Mouse (Mus musculus): ENCODE measurements around the gene Atp1a3. TPM values are rescaled to one million over a fixed set of nuclear protein-coding genes. Genes with fewer than 3 reads are reported as not detected.
"Not testable (repeated sequence)": the region's sequence is repeated elsewhere in the genome, so short reads cannot be mapped to it uniquely, and the experiment has no call there.

Atp1a3 gene
- total RNA-seq (2021), result 1,000 to 10,000 TPM; 1,987 to 2,019 TPM
- long read RNA-seq, experiment 1, transcript Atp1a3-201 (23 exons, 3,621 nt), result major isoform, 1,292 of 1,773 reads
- long read RNA-seq, experiment 1, transcript Atp1a3-205 (23 exons, 3,642 nt), result minor isoform, 23 of 1,773 reads
- long read RNA-seq, experiment 1, partial matches to known transcripts, result 359 of 1,773 reads
- long read RNA-seq, experiment 1, other reads (novel, unspliced or antisense), result 95 of 1,773 reads
- long read RNA-seq, experiment 2, transcript Atp1a3-201 (23 exons, 3,621 nt), result major isoform, 673 of 1,016 reads
- long read RNA-seq, experiment 2, transcript Atp1a3-205 (23 exons, 3,642 nt), result minor isoform, 8 of 1,016 reads
- long read RNA-seq, experiment 2, partial matches to known transcripts, result 281 of 1,016 reads
- long read RNA-seq, experiment 2, other reads (novel, unspliced or antisense), result 53 of 1,016 reads

GRCm38 (mm10) chr7:25005421-25006065, at the start of gene Atp1a3:
TSS of gene Atp1a3 (minus strand) at chr7:25005958.
- DNase-seq (ENCODE audit: low spot score in 2 of 2), result peak; percentile 82 to 90

GRCm38 (mm10) chr7:25052587-25052986, 46.8 kb upstream of the Atp1a3 start:
- DNase-seq (ENCODE audit: low spot score in 2 of 2), result no peak

- DNase-seq (ENCODE audit: low spot score in 2 of 2), result no peak
Observed at GRCm38 (mm10) chr7:25049295-25049930, 43.7 kb upstream of the Atp1a3 start.

- peak; percentile 65 to 66 for DNase-seq (ENCODE audit: low spot score in 2 of 2)
Observed at GRCm38 (mm10) chr7:25047363-25047762, 41.6 kb upstream of the Atp1a3 start.

- DNase-seq (ENCODE audit: low spot score in 2 of 2), result not testable (repeated sequence)
Observed at GRCm38 (mm10) chr7:25044599-25044998, 38.8 kb upstream of the Atp1a3 start.

- peak; percentile 27 to 64 for DNase-seq (ENCODE audit: low spot score in 2 of 2)
Observed at GRCm38 (mm10) chr7:25041921-25042320, 36.2 kb upstream of the Atp1a3 start.

- DNase-seq (ENCODE audit: low spot score in 2 of 2), result peak; percentile 81 to 86
Observed at GRCm38 (mm10) chr7:25035916-25036315, 30.2 kb upstream of the Atp1a3 start.

GRCm38 (mm10) chr7:25034796-25035195, 29.0 kb upstream of the Atp1a3 start:
- DNase-seq (ENCODE audit: low spot score in 2 of 2), result peak; percentile 47 to 59

GRCm38 (mm10) chr7:25031528-25031927, 25.8 kb upstream of the Atp1a3 start:
- no peak for DNase-seq (ENCODE audit: low spot score in 2 of 2)

GRCm38 (mm10) chr7:25030032-25030753, 24.4 kb upstream of the Atp1a3 start:
- peak; percentile 72 to 89 for DNase-seq (ENCODE audit: low spot score in 2 of 2)

- no peak for DNase-seq (ENCODE audit: low spot score in 2 of 2)
Observed at GRCm38 (mm10) chr7:25026452-25026851, 20.7 kb upstream of the Atp1a3 start.

- DNase-seq (ENCODE audit: low spot score in 2 of 2), result peak in 1 of 2 experiments; percentile 47
Observed at GRCm38 (mm10) chr7:25025855-25026439, 20.2 kb upstream of the Atp1a3 start.

GRCm38 (mm10) chr7:25011592-25011991, 5.8 kb upstream of the Atp1a3 start:
- no peak for DNase-seq (ENCODE audit: low spot score in 2 of 2)

- DNase-seq (ENCODE audit: low spot score in 2 of 2), result peak; percentile 74 to 76
Observed at GRCm38 (mm10) chr7:25010090-25010913, 4.5 kb upstream of the Atp1a3 start.

GRCm38 (mm10) chr7:25009099-25009700, 3.4 kb upstream of the Atp1a3 start:
- DNase-seq (ENCODE audit: low spot score in 2 of 2), result peak; percentile 75 to 78

GRCm38 (mm10) chr7:25008635-25009034, 2.9 kb upstream of the Atp1a3 start:
- peak; percentile 47 to 48 for DNase-seq (ENCODE audit: low spot score in 2 of 2)

GRCm38 (mm10) chr7:25007609-25008374, 2.0 kb upstream of the Atp1a3 start:
- peak; percentile 75 to 77 for DNase-seq (ENCODE audit: low spot score in 2 of 2)

GRCm38 (mm10) chr7:25006586-25007364, 1.0 kb upstream of the Atp1a3 start:
- peak; percentile 72 to 86 for DNase-seq (ENCODE audit: low spot score in 2 of 2)
